Mouse (Mus musculus): ENCODE measurements at regions not wholly inside any gene's neighbourhood (a gene's known extent, or its start where the extent isn't known, plus 50 kb on each side); places are given as distances from the start of the nearest gene placed in this dataset.

DNA sequence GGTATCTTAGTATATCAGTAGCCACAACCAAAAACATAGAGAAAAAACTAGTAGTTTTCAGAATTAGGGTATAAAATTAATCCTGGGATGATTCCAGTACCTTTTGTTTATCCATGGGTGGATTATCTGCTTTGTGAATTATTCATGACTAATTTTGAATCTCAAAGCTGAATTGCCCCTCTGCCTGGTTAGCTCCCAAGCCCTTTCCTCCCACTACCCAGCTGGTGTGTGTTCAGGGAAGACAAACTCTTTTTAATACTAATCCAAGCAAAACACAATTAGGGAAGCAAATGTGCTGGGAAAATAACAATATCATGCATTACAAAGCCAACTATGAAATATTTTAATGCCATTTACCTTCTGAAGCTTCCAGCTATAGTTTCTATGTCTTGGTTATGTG, 347.4 kb downstream of the Gm43517 start:
- no peaks in the 10 kb centered on the region for H3K79me2 ChIP-seq (ENCODE audit: control insufficient read depth, insufficient read depth, low read length, poor library complexity)
- H3K9ac ChIP-seq (ENCODE audit: control insufficient read depth, low read depth, low read length, poor library complexity, severe bottlenecking) = no peak overlapping the region
- no peaks in the 10 kb centered on the region for H3K9me3 ChIP-seq (replicated peaks; ENCODE audit: insufficient read depth, low read length)
- H3K4me3 ChIP-seq (ENCODE audit: control insufficient read depth in 1 of 2, insufficient read depth in 1 of 2, low read depth in 2 of 2, low read length in 2 of 2) = no peak overlapping the region
- no peak overlapping the region for H3K27ac ChIP-seq (ENCODE audit: control insufficient read depth, low read depth, low read length)
- DNase-seq (ENCODE audit: low read depth, low spot score) = no peak
- TF ChIP-seq NELFE (IDR thresholded peaks at IDR 0.05; ENCODE audit: low read depth, low read length) (no peak), ZKSCAN1 (IDR thresholded peaks at IDR 0.05; ENCODE audit: low read depth, low read length) (no peak), ELF1 (IDR thresholded peaks at IDR 0.05; ENCODE audit: low read depth, low read length) (no peak), CHD1 (IDR thresholded peaks at IDR 0.05; ENCODE audit: low read depth, low read length) (no peak), MXI1 (IDR thresholded peaks at IDR 0.05; ENCODE audit: low read depth, low read length) (no peak), MAFK (IDR thresholded peaks at IDR 0.05; ENCODE audit: borderline replicate concordance, low read depth, low read length) (no peak), POLR2A (IDR thresholded peaks at IDR 0.05; ENCODE audit: control insufficient read depth in 1 of 2, insufficient read depth in 1 of 2, low read depth in 1 of 2, low read length in 2 of 2, poor library complexity in 1 of 2) (no peak), ZMIZ1 (IDR thresholded peaks at IDR 0.05; ENCODE audit: low read depth, low read length) (no peak), RAD21 (IDR thresholded peaks at IDR 0.05; ENCODE audit: low read depth, low read length) (no peak), POLR2AphosphoS5 (IDR thresholded peaks at IDR 0.05; ENCODE audit: borderline replicate concordance, low read depth, low read length) (no peak), ZNF384 (IDR thresholded peaks at IDR 0.05; ENCODE audit: low read depth, low read length) (no peak), RCOR1 (IDR thresholded peaks at IDR 0.05; ENCODE audit: low read depth, low read length) (no peak), ETS1 (IDR thresholded peaks at IDR 0.05; ENCODE audit: low read depth, low read length) (no peak), CTCF (IDR thresholded peaks at IDR 0.05 in 2 of 3, conservative IDR thresholded peaks at IDR 0.05 in 1 of 3; ENCODE audit: control insufficient read depth in 1 of 3, insufficient read depth in 1 of 3, low read depth in 2 of 3, low read length in 3 of 3, poor library complexity in 1 of 3, severe bottlenecking in 1 of 3) (no peak), JUND (IDR thresholded peaks at IDR 0.05; ENCODE audit: low read depth, low read length) (no peak)
- H3K27me3 ChIP-seq (ENCODE audit: control insufficient read depth in 1 of 2, insufficient read depth in 2 of 2, low read length in 2 of 2) = no peaks in the 10 kb centered on the region
- H3K36me3 ChIP-seq (ENCODE audit: control insufficient read depth in 1 of 2, insufficient read depth in 2 of 2, low read length in 2 of 2) = no peaks in the 10 kb centered on the region
- no peaks in the 10 kb centered on the region for H3K4me1 ChIP-seq (ENCODE audit: control insufficient read depth in 1 of 2, insufficient read depth in 2 of 2, low read length in 2 of 2)

DNA sequence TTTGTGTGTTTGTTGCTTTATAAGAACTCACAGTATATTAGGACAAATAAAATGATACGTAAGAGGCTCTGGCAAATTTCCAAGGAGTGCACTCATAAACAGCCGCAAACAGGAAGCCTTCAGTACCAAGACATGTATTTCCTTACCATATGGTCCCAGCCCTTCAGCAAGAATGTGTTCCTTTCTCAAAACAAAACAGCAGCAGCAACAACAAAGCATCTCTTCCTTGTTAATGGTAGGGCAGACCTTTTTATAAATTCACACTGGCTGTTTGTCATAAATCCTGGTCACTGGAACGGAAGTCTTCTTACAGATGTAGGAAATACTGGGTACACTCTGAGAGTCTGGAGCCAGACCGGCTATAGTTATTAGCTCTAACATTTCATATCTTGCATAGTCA, 352.1 kb downstream of the Gm43517 start:
- H3K9ac ChIP-seq (ENCODE audit: control insufficient read depth, low read depth, low read length, poor library complexity, severe bottlenecking) = no peak overlapping the region

More for the DNA sequence above, 352.1 kb downstream of the Gm43517 start:
- Histone ChIP-seq H3K9me3 (replicated peaks; ENCODE audit: insufficient read depth, low read length) (no peaks in the 10 kb centered on the region), H3K4me1 (ENCODE audit: control insufficient read depth in 1 of 2, insufficient read depth in 2 of 2, low read length in 2 of 2) (no peaks in the 10 kb centered on the region), H3K4me3 (ENCODE audit: control insufficient read depth in 1 of 2, insufficient read depth in 1 of 2, low read depth in 2 of 2, low read length in 2 of 2) (no peak overlapping the region), H3K79me2 (ENCODE audit: control insufficient read depth, insufficient read depth, low read length, poor library complexity) (no peaks in the 10 kb centered on the region), H3K27me3 (ENCODE audit: control insufficient read depth in 1 of 2, insufficient read depth in 2 of 2, low read length in 2 of 2) (no peaks in the 10 kb centered on the region), H3K27ac (ENCODE audit: control insufficient read depth, low read depth, low read length) (no peak overlapping the region), H3K36me3 (ENCODE audit: control insufficient read depth in 1 of 2, insufficient read depth in 2 of 2, low read length in 2 of 2) (no peaks in the 10 kb centered on the region)
- TF ChIP-seq GATA1 (IDR thresholded peaks at IDR 0.05; ENCODE audit: low read depth, low read length) (no peak), USF2 (IDR thresholded peaks at IDR 0.05; ENCODE audit: borderline replicate concordance in 1 of 2, insufficient read depth in 1 of 2, low read depth in 1 of 2, low read length in 2 of 2) (no peak), CHD2 (IDR thresholded peaks at IDR 0.05; ENCODE audit: low read length) (no peak), ZNF384 (IDR thresholded peaks at IDR 0.05; ENCODE audit: low read depth, low read length) (no peak), NRF1 (IDR thresholded peaks at IDR 0.05; ENCODE audit: insufficient read depth, low read depth, low read length, poor library complexity, severe bottlenecking) (no peak), MAX (IDR thresholded peaks at IDR 0.05; ENCODE audit: low read length) (no peak), UBTF (IDR thresholded peaks at IDR 0.05; ENCODE audit: borderline replicate concordance, insufficient read depth, low read depth, low read length) (no peak), MYC (IDR thresholded peaks at IDR 0.05; ENCODE audit: low read depth, low read length) (no peak), ZKSCAN1 (IDR thresholded peaks at IDR 0.05; ENCODE audit: low read depth, low read length) (no peak), MAZ (IDR thresholded peaks at IDR 0.05; ENCODE audit: low read depth, low read length) (no peak), NELFE (IDR thresholded peaks at IDR 0.05; ENCODE audit: low read depth, low read length) (no peak), SMC3 (IDR thresholded peaks at IDR 0.05; ENCODE audit: low read depth, low read length) (no peak), USF1 (IDR thresholded peaks at IDR 0.05; ENCODE audit: low read depth, low read length) (no peak), HCFC1 (IDR thresholded peaks at IDR 0.05; ENCODE audit: low read depth, low read length) (no peak), ZC3H11A (IDR thresholded peaks at IDR 0.05; ENCODE audit: low read depth, low read length) (no peak), BHLHE40 (IDR thresholded peaks at IDR 0.05; ENCODE audit: borderline replicate concordance, low read depth, low read length) (no peak), TCF12 (IDR thresholded peaks at IDR 0.05; ENCODE audit: low read depth, low read length) (no peak), MEF2A (IDR thresholded peaks at IDR 0.05; ENCODE audit: extremely low read depth, insufficient replicate concordance, low read depth, low read length, poor library complexity, severe bottlenecking) (no peak), MXI1 (IDR thresholded peaks at IDR 0.05; ENCODE audit: low read depth, low read length) (no peak), SIN3A (IDR thresholded peaks at IDR 0.05; ENCODE audit: low read length) (no peak)
- DNase-seq (ENCODE audit: low read depth, low spot score) = no peak

Data from MEL (cell line).